ENCODE assay signal across 9 mouse cellular contexts in genomic region chr5:148495173-148495572, GRCm38 (mm10). TPM values are rescaled to one million over a fixed set of nuclear protein-coding genes. Genes with fewer than 3 reads are reported as not detected.
DNase-seq lines count a peak whose midpoint lies in the region; ATAC-seq and TF ChIP-seq lines count a peak whose summit lies in the region.
"Had no signal": no experiment of that assay in that cellular context is flagged by ENCODE, and none has a peak within 500 bp of the region (broad histone marks: within the 10 kb centered on the region; RNA-seq: fewer than 3 reads in every experiment).

No protein-coding gene starts in this region.

- TF ChIP-seq CTCF in lung, embryonic 14.5 days (IDR thresholded peaks at IDR 0.05; ENCODE audit: low read depth), result no peak

- H3K27ac ChIP-seq in kidney, embryonic 16.5 days (ENCODE audit: low read length), result no peak overlapping the region
- no peak overlapping the region for H3K27ac ChIP-seq in lung, embryonic 14.5 days (ENCODE audit: low read depth)
- H3K27ac ChIP-seq: limb, embryonic 13.5 days had no signal

- no peaks in the 10 kb centered on the region for H3K27me3 ChIP-seq in kidney, embryonic 16.5 days (ENCODE audit: insufficient read depth, low read length)
- no peaks in the 10 kb centered on the region for H3K27me3 ChIP-seq in lung, embryonic 14.5 days (ENCODE audit: insufficient read depth, low read length)
- H3K27me3 ChIP-seq: limb, embryonic 13.5 days had no signal

- H3K4me2 ChIP-seq in kidney, embryonic 16.5 days (replicated peaks; ENCODE audit: low read depth, low read length), result peak overlapping the region; percentile 40
- H3K4me2 ChIP-seq in lung, embryonic 14.5 days, result peak overlapping the region; percentile 33
- H3K4me2 ChIP-seq: limb, embryonic 13.5 days had no signal

- ATAC-seq in kidney, embryonic 16.5 days (ENCODE audit: low FRiP score, low TSS enrichment), result peak; percentile 55; the same call in 1 of the 2 replicates
- ATAC-seq in common myeloid progenitor, adult 5-6 weeks (replicated peaks; ENCODE audit: low read depth, poor library complexity, severe bottlenecking), result peak; percentile 81
- ATAC-seq in lung, embryonic 14.5 days (ENCODE audit: insufficient read depth), result peak; percentile 89

- DNase-seq in kidney, adult 11 months, result no peak
- peak; percentile 70 for DNase-seq in lung, embryonic 14.5 days
- DNase-seq in thymus, adult 18-20 months, result peak; percentile 52 to 75
- DNase-seq in right cerebral cortex, postnatal 36 days (ENCODE audit: low spot score in 2 of 2), result no peak
- no peak for DNase-seq in retina, postnatal 1 day
- DNase-seq in cerebellum, postnatal 10 days, result no peak

- no peaks in the 10 kb centered on the region for H3K36me3 ChIP-seq in kidney, embryonic 16.5 days (ENCODE audit: insufficient read depth, low read length)
- H3K36me3 ChIP-seq in lung, embryonic 14.5 days (ENCODE audit: insufficient read depth), result no peaks in the 10 kb centered on the region

- 33% methylated on average over 10 of the region's 10 CpGs for WGBS in kidney, embryonic 16.5 days
- WGBS in lung, embryonic 14.5 days, result 18% methylated on average over 10 of the region's 10 CpGs

- no peaks in the 10 kb centered on the region for H3K9me3 ChIP-seq in kidney, embryonic 16.5 days (ENCODE audit: low read length)
- 0 out of 2 replicates have a peak, but pooled peaks cover 7% of the 10 kb centered on the region for H3K9me3 ChIP-seq in lung, embryonic 14.5 days (ENCODE audit: low read depth, low read length)

- H3K4me1 ChIP-seq in kidney, embryonic 16.5 days (ENCODE audit: insufficient read depth, low read length), result peaks cover 7% of the 10 kb centered on the region
- no peaks in the 10 kb centered on the region for H3K4me1 ChIP-seq in lung, embryonic 14.5 days (ENCODE audit: insufficient read depth)

- no peak overlapping the region for H3K4me3 ChIP-seq in kidney, embryonic 16.5 days (ENCODE audit: low read length)
- no peak overlapping the region for H3K4me3 ChIP-seq in lung, embryonic 14.5 days (ENCODE audit: low read depth, low read length)
- H3K4me3 ChIP-seq: limb, embryonic 13.5 days had no signal

- no peak overlapping the region for H3K9ac ChIP-seq in kidney, embryonic 16.5 days (replicated peaks; ENCODE audit: low read length)
- H3K9ac ChIP-seq in lung, embryonic 14.5 days, result no peak overlapping the region
- H3K9ac ChIP-seq: limb, embryonic 13.5 days had no signal

RNA-seq across cellular contexts. Expression of gene Ubl3, which starts 57.4 kb away (rescaled TPM):
- polyA plus RNA-seq in kidney, embryonic 16.5 days (2015; fragmentation: Nextera tagmentation; extraction: Ambion mirVana), result 49.2 and 76.4 TPM in 2 replicates
- 23.9 and 25.3 TPM in 2 replicates for total RNA-seq in common myeloid progenitor, adult 5-6 weeks (2017)
- 86.3 and 89.0 TPM in 2 replicates for polyA plus RNA-seq in lung, embryonic 14.5 days (2014; fragmentation: Nextera tagmentation; extraction: Ambion mirVana)

Comparison
In these comparisons a context has a peak if more than half of its experiments do, and no peak if none do; other contexts are left out.
1. DNase-seq: peak in lung, embryonic 14.5 days (single experiment) and thymus, adult 18-20 months (2 of 2); none in kidney, adult 11 months (single experiment), right cerebral cortex, postnatal 36 days (0 of 2), retina, postnatal 1 day (single experiment) and cerebellum, postnatal 10 days (0 of 2).
2. Peak in every context shown above with its lines, with median percentiles within 50 percentile points of each other: ATAC-seq.